Mouse (Mus musculus): Measurements from ENCODE around the gene Nfix.

Gene Nfix

GRCm38 (mm10) chr8:84661961-84662571, 138.1 kb downstream of the Nfix start:
- peak; percentile 71 to 75 for DNase-seq

DNA sequence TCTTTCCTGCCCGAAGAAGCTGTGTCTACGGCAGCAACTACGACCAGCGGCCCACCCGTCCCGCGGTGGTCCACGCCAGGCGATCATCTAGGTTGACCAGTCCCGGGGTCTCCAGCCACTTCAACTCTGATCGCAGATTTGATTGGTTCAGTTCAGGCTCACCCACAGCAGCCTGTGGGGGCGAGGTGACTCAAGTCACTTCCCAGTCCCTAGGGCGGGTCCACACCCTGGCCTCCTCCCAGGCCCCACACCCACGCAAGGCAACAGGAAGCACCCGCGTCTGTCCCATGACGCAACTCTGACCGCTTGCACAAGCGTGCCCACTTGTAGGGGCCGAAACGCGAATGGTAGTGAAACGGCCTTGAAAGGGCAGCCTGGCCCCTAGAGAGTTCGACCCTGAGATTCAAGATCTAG, 138.7 kb downstream of the Nfix start:
- DNase-seq, result peak; percentile 96 to 97

GRCm38 (mm10) chr8:84660819-84661457, 139.2 kb downstream of the Nfix start:
- DNase-seq, result peak; percentile 81 to 83

DNA sequence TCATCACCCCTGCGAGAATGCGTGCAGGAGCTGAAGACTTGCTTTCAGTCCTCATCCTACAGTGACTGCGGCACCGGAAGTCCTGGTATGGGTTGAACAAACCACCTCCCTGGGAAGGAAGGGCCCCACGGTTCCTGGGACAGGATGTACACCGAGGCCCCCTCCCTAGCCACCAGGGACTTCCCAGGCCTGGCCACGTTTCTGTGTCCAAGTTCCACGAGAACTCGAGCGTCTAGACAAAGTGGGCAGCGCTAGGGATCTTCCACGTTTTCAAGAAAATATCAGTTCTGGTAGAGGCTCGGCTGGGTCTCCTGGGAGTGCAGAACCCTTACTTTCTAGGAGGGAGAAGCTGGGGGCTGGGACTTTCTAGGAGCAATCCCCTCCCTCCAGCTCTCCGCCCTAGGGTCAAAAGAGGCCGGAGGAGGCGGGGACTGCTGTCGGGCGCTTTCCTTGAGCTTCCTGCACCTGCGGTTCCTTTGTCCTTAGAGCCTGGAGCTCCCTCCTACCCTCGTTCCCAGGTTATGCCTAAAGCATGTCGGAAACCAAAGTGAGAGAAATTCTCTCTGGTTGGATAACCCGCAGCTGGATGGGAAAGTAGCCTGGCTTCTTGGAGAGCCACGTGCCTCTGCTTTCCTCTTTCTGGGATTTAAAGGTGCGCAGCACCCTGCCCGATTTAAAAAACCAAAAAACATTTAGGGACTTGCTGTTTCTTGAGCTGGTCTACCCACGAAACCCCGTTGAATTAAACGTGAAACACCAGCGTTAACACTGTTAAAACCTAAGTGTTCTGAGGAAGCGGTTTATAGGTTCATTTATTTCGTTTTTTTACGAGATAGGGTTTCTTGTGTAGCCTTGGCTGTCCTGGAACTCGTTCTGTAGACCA, 140.0 kb downstream of the Nfix start:
- peak; percentile 80 to 86 for DNase-seq

- DNase-seq, result no peak
Observed at GRCm38 (mm10) chr8:84658951-84659350, 141.2 kb downstream of the Nfix start.

DNA sequence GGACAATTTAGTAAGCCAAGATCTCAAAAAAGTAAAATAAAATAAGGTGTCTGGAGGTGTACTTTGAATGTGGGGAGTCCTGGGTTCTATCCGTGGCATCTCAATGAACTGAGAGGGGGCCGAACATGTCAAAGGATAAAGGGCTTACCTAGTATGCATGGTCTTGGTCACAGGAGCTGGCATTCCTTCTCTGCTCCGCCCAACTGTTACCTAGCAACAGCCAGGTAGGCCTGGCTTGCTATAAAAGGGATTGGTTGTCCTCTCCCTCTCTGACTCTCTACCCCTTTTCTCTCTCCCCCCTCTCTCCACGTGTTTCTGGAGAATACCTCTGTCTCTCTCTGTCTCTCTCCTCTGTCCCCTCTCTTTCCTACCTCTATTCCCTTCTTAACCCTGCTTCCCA, 142.5 kb downstream of the Nfix start:
- DNase-seq, result peak in 1 of 2 experiments; percentile 37

DNA sequence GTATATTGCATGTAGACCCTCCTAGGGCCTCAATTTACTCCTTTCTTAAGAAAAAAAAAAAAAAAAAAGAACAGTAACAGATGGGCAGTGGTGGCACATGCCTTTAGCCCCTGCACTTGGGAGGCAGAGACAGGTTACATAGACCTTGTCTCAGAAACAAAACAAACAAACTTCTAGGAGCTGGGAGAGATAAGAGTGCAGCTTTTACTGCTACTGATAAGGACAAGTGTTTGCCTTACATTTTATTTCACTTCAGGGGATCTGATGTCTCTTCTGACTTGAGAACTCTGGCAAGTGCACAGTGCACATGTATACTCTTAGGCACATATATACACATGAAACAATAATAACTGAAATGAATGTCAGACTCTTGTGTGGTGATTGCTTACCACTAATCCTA, 142.9 kb downstream of the Nfix start:
- DNase-seq, result no peak

- peak; percentile 91 to 95 for DNase-seq
Observed at GRCm38 (mm10) chr8:84656641-84657126, 143.5 kb downstream of the Nfix start.

DNA sequence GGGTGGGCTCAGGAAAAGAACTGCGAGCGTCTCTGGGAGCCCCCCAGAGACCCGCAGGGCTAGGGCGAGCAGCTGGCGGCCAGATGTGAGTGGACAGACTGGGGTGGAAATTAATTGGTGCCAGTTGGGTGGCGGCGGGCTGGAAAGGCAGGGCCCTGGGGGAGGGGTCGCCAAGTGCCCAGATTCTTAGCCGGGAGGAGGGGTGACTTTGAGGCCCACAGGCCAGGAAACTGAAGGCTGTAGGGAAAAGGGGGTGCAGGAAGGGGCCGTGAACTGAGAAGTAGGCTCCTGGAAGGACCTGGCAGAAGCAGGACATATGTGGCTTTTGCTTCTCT, 144.0 kb downstream of the Nfix start:
- DNase-seq, result peak; percentile 59 to 61

DNA sequence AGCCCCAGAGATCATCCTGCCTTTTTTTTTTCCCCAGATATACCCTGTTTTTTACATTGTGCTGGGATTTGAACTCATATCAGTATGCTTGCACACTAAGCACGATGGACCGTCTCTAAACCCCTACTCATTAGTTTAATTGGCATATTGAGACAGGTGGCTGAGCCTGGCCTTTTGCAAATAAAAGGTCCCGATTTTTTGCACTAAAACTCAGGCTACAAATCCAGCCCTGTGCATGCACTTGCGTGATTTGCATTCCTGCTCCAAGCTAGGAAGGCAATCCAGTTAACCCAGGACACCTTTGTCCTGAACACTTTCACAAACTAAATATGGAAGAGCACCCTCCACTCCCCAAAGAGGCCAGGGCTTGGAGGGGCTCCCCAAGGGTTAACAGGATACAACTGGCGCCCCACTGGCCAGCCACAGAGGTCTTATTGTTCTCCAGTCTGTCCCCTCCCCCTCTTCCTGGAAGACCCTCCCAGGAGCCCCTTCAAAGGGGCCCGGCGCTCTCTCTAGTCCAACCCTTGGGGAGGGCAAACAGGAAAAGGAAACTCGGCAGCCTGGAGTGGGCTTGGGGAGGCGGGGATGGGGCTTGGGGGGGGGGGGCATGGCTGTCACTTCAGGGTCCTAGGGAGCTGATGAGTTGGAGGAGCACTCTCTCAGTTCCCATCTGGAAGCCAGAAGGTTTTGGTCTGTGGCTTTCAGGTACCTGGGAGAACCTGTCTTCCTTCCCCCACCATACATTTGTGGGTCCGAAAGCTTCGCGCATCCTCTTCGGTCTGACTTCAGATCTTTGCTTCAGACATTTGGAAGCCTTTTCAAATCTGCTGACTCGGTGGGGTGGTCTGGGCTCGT, 144.6 kb downstream of the Nfix start:
- peak; percentile 64 to 83 for DNase-seq

DNA sequence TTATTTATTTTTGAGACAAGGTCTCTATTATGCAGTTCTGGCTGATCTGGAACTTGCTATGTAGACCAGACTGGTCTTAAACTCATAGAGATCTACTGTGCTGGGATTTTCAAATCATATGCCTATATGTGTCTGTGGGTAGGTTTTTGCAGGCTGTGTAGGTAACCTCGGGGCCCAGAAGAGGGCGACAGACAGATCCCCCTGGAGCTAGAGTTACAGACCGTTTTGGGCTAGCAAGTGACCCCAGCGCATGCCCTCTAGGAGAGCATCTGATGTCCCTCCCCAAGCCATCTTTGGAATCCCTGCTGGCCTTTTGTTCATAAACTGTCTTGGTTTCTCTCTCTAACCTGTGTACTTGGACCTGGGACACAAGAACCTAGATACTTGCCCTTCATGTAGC, 145.5 kb downstream of the Nfix start:
- peak in 1 of 2 experiments; percentile 54 for DNase-seq

DNA sequence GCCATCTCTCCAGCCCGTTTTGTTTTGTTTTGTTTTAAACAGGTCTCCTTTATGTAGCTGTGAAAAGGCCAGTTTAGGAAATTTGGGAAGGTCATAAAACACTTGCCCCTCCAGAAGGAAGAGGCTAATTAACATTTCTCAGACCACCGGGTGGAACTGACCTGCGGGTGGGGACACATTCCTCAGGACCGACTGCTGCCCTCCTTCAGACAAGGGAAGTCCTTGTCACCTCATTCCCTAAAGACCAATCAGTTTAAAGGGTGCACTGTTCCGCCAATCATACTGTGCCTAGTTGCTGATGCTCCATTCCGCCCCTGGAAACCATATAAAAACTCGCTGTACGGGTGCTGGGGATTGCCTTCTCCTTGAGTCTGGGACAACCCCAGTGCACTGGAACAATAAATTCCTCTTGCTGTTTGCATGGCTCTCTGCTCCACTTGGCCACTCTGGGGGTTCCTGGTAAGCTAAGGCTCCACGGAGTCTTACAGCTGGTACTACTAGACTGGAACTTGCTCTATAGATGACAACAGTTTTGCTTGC, 147.0 kb downstream of the Nfix start:
- no peak for DNase-seq

- no peak for DNase-seq
Observed at GRCm38 (mm10) chr8:84650213-84650612, 149.9 kb downstream of the Nfix start.

All from lung, postnatal 4 days (tissue).